Mouse (Mus musculus) megakaryocyte progenitor cell, adult 5-6 weeks (primary cell): ENCODE data around the gene Lrit2. TPM values are rescaled to one million over a fixed set of nuclear protein-coding genes. Genes with fewer than 3 reads are reported as not detected.

Experiments
- ATAC-seq: replicated peaks from 2 replicates; pipeline ENCODE4 v1.8.0; 2016; ENCODE audit warnings: mild to moderate bottlenecking, moderate TSS enrichment, inconsistent platforms; ENCODE audit not compliant: poor library complexity
- total RNA-seq, 2 experiments: library from RNA; stranded (forward) in 1 of 2; stranded (reverse) in 1 of 2; fragments of 157-497, 149-512 nt in 1 of 2; fragments of 200-1000 nt in 1 of 2; gene quantifications; 2 replicates each; pipeline versions ENCODE4 v1.2.3 to v1.2.4; 2015 to 2017

The Lrit2 gene
- not detected in 2 replicates for total RNA-seq (2015)
- not detected in 2 replicates for total RNA-seq (2017)

- no peak for ATAC-seq
Observed at GRCm38 (mm10) chr14:37067629-37068028, at the start of gene Lrit2. TSS of gene Lrit2 (plus strand) at chr14:37067929.

- ATAC-seq, result no peak
Observed at GRCm38 (mm10) chr14:37027248-37027933, 40.3 kb upstream of the Lrit2 start.

GRCm38 (mm10) chr14:37027951-37028350 lies 39.8 kb upstream of the Lrit2 start:
- no peak for ATAC-seq

- no peak for ATAC-seq
Observed at GRCm38 (mm10) chr14:37028555-37028954, 39.2 kb upstream of the Lrit2 start.

GRCm38 (mm10) chr14:37032481-37033104 lies 35.1 kb upstream of the Lrit2 start:
- ATAC-seq, result no peak

- ATAC-seq, result peak; percentile 95
Observed at GRCm38 (mm10) chr14:37033241-37033640, 34.5 kb upstream of the Lrit2 start.

- no peak for ATAC-seq
Observed at GRCm38 (mm10) chr14:37034432-37034831, 33.3 kb upstream of the Lrit2 start.

- ATAC-seq, result no peak
Observed at GRCm38 (mm10) chr14:37048914-37049410, 18.8 kb upstream of the Lrit2 start, which contains the start of gene Rgr. TSS of gene Rgr (minus strand) at chr14:37048964.

- no peak for ATAC-seq
Observed at GRCm38 (mm10) chr14:37064849-37065248, 2.9 kb upstream of the Lrit2 start.

- ATAC-seq, result no peak
Observed at GRCm38 (mm10) chr14:37066636-37067035, 1.1 kb upstream of the Lrit2 start.

- ATAC-seq, result peak; percentile 52; the same call in 1 of the 2 replicates
Observed at GRCm38 (mm10) chr14:37068516-37068915, 787 bp downstream of the Lrit2 start.

GRCm38 (mm10) chr14:37080724-37081123 lies 13.0 kb downstream of the Lrit2 start:
- no peak for ATAC-seq

- no peak for ATAC-seq
Observed at GRCm38 (mm10) chr14:37083755-37084154, 16.0 kb downstream of the Lrit2 start.

GRCm38 (mm10) chr14:37094436-37094835 lies 26.7 kb downstream of the Lrit2 start:
- ATAC-seq, result no peak

GRCm38 (mm10) chr14:37095556-37095955 lies 27.8 kb downstream of the Lrit2 start:
- ATAC-seq, result no peak

GRCm38 (mm10) chr14:37097956-37098530 lies 30.3 kb downstream of the Lrit2 start, which contains the start of gene Cdhr1:
TSS of gene Cdhr1 (minus strand) at chr14:37098347.
- ATAC-seq, result peak; percentile 39

- ATAC-seq, result no peak
Observed at GRCm38 (mm10) chr14:37101531-37101930, 33.8 kb downstream of the Lrit2 start.

GRCm38 (mm10) chr14:37102484-37102883 lies 34.8 kb downstream of the Lrit2 start:
- 0 out of 2 replicates have a peak, but pooled peaks have one; percentile 23 for ATAC-seq

- ATAC-seq, result no peak
Observed at GRCm38 (mm10) chr14:37104747-37105146, 37.0 kb downstream of the Lrit2 start.

GRCm38 (mm10) chr14:37105846-37106245 lies 38.1 kb downstream of the Lrit2 start:
- no peak for ATAC-seq

GRCm38 (mm10) chr14:37109460-37109859 lies 41.7 kb downstream of the Lrit2 start:
- ATAC-seq, result peak; percentile 57

- no peak for ATAC-seq
Observed at GRCm38 (mm10) chr14:37109975-37110374, 42.2 kb downstream of the Lrit2 start.
